Mouse (Mus musculus) WW6 (cell line): ENCODE data around the gene Sppl2a.
"Not testable (repeated sequence)": the region's sequence is repeated elsewhere in the genome, so short reads cannot be mapped to it uniquely, and the experiment has no call there.

ENCODE experiments used
- DNase-seq: peaks from one replicate; pipeline ENCODE4 v3.0.0-alpha.2; 2013; ENCODE audit warnings: low read depth, low spot score

Gene Sppl2a

GRCm38 (mm10) chr2:126896941-126897340 is 36.1 kb downstream of the Sppl2a start:
- no peak for DNase-seq

GRCm38 (mm10) chr2:126894245-126894644 is 38.8 kb downstream of the Sppl2a start:
- DNase-seq, result no peak

GRCm38 (mm10) chr2:126892316-126892715 is 40.7 kb downstream of the Sppl2a start:
- no peak for DNase-seq

- no peak for DNase-seq
Measured at GRCm38 (mm10) chr2:126891743-126892142, 41.3 kb downstream of the Sppl2a start.

- no peak for DNase-seq
Measured at GRCm38 (mm10) chr2:126887141-126887540, 45.9 kb downstream of the Sppl2a start.

- no peak for DNase-seq
Measured at GRCm38 (mm10) chr2:126885871-126886270, 47.2 kb downstream of the Sppl2a start.

- not testable (repeated sequence) for DNase-seq
Measured at GRCm38 (mm10) chr2:126882711-126883110, 50.3 kb downstream of the Sppl2a start.

- DNase-seq, result no peak
Measured at GRCm38 (mm10) chr2:126877991-126878390, 55.0 kb downstream of the Sppl2a start.

- peak; percentile 79 for DNase-seq
Measured at GRCm38 (mm10) chr2:126875871-126876796, 56.9 kb downstream of the Sppl2a start, which contains the start of gene Trpm7. Trpm7 (minus strand) TSS chr2:126876230.

GRCm38 (mm10) chr2:126875516-126875835 is 57.6 kb downstream of the Sppl2a start:
- no peak for DNase-seq

GRCm38 (mm10) chr2:126874809-126875515 is 58.1 kb downstream of the Sppl2a start:
- no peak for DNase-seq

- no peak for DNase-seq
Measured at GRCm38 (mm10) chr2:126866301-126866700, 66.7 kb downstream of the Sppl2a start.

- DNase-seq, result no peak
Measured at GRCm38 (mm10) chr2:126865501-126866199, 67.4 kb downstream of the Sppl2a start.

GRCm38 (mm10) chr2:126865026-126865425 is 68.0 kb downstream of the Sppl2a start:
- no peak for DNase-seq

- DNase-seq, result no peak
Measured at GRCm38 (mm10) chr2:126844751-126845150, 88.3 kb downstream of the Sppl2a start.
